Mouse (Mus musculus): Measurements from ENCODE around the gene Olfml1. TPM values are rescaled to one million over a fixed set of nuclear protein-coding genes. Genes with fewer than 3 reads are reported as not detected.

Olfml1 gene
- polyA plus RNA-seq, 1 experiment from 2014 or later, result 24.3 TPM

- H3K27me3 ChIP-seq (ENCODE audit: insufficient read depth, low read length), result no peaks in the 10 kb centered on the region
- H3K4me3 ChIP-seq (ENCODE audit: low read length), result no peak overlapping the region
- no peaks in the 10 kb centered on the region for H3K4me1 ChIP-seq (ENCODE audit: insufficient read depth, low read length)
- no peaks in the 10 kb centered on the region for H3K36me3 ChIP-seq (ENCODE audit: insufficient read depth, low read length)
- no peak overlapping the region for H3K27ac ChIP-seq (ENCODE audit: low read length)
- no peak overlapping the region for H3K9ac ChIP-seq (replicated peaks; ENCODE audit: low read length)
- no peak overlapping the region for H3K4me2 ChIP-seq (replicated peaks; ENCODE audit: low read depth, low read length)
- H3K9me3 ChIP-seq (ENCODE audit: low read length), result no peaks in the 10 kb centered on the region
- ATAC-seq (ENCODE audit: low FRiP score, low TSS enrichment), result no peak
- WGBS, result 73% methylated on average over 4 of the region's 4 CpGs
Observed at GRCm38 (mm10) chr7:107633201-107633600, 66.0 kb downstream of the Olfml1 start.

GRCm38 (mm10) chr7:107637398-107637797 lies 70.2 kb downstream of the Olfml1 start:
- no peaks in the 10 kb centered on the region for H3K4me1 ChIP-seq (ENCODE audit: insufficient read depth, low read length)
- no peak for ATAC-seq (ENCODE audit: low FRiP score, low TSS enrichment)
- H3K27ac ChIP-seq (ENCODE audit: low read length), result no peak overlapping the region
- no peaks in the 10 kb centered on the region for H3K9me3 ChIP-seq (ENCODE audit: low read length)
- no peak overlapping the region for H3K9ac ChIP-seq (replicated peaks; ENCODE audit: low read length)
- H3K36me3 ChIP-seq (ENCODE audit: insufficient read depth, low read length), result no peaks in the 10 kb centered on the region
- 63% methylated on average over 7 of the region's 7 CpGs for WGBS
- H3K27me3 ChIP-seq (ENCODE audit: insufficient read depth, low read length), result no peaks in the 10 kb centered on the region
- H3K4me3 ChIP-seq (ENCODE audit: low read length), result no peak overlapping the region
- no peak overlapping the region for H3K4me2 ChIP-seq (replicated peaks; ENCODE audit: low read depth, low read length)

GRCm38 (mm10) chr7:107638026-107638425 lies 70.8 kb downstream of the Olfml1 start:
- Histone ChIP-seq H3K9ac (replicated peaks; ENCODE audit: low read length) (no peak overlapping the region), H3K4me2 (replicated peaks; ENCODE audit: low read depth, low read length) (no peak overlapping the region), H3K36me3 (ENCODE audit: insufficient read depth, low read length) (no peaks in the 10 kb centered on the region), H3K9me3 (ENCODE audit: low read length) (no peaks in the 10 kb centered on the region), H3K27me3 (ENCODE audit: insufficient read depth, low read length) (no peaks in the 10 kb centered on the region), H3K4me3 (ENCODE audit: low read length) (no peak overlapping the region), H3K4me1 (ENCODE audit: insufficient read depth, low read length) (no peaks in the 10 kb centered on the region), H3K27ac (ENCODE audit: low read length) (no peak overlapping the region)
- 54% methylated on average over 5 of the region's 5 CpGs for WGBS
- peak; percentile 31; the same call in 1 of the 2 replicates for ATAC-seq (ENCODE audit: low FRiP score, low TSS enrichment)

Other genes with a start within 250 kb of the Olfml1 start
- 3.7 and 4.7 TPM in 2 replicates for gene Syt9, start 196.7 kb upstream of the Olfml1 start, polyA plus RNA-seq (2015; fragmentation: Nextera tagmentation; extraction: Ambion mirVana)
- gene Ppfibp2, start 27.8 kb downstream of the Olfml1 start, polyA plus RNA-seq (2015; fragmentation: Nextera tagmentation; extraction: Ambion mirVana), result 6.4 and 7.1 TPM in 2 replicates
- gene 5330417H12Rik, start 57.7 kb downstream of the Olfml1 start, polyA plus RNA-seq (2015; fragmentation: Nextera tagmentation; extraction: Ambion mirVana), result not detected in 2 replicates
- 0.14 and 0.22 TPM in 2 replicates for gene Cyb5r2, start 190.6 kb downstream of the Olfml1 start, polyA plus RNA-seq (2015; fragmentation: Nextera tagmentation; extraction: Ambion mirVana)
- not detected in 2 replicates for gene Ovch2, start 233.8 kb downstream of the Olfml1 start, polyA plus RNA-seq (2015; fragmentation: Nextera tagmentation; extraction: Ambion mirVana)
- not detected in 2 replicates for gene Olfr467, start 244.8 kb downstream of the Olfml1 start, polyA plus RNA-seq (2015; fragmentation: Nextera tagmentation; extraction: Ambion mirVana)

Data from kidney, embryonic 16.5 days (tissue).